Mouse (Mus musculus) monocyte, adult 59 days (primary cell): Measurements from ENCODE around the gene Zup1. TPM values are rescaled to one million over a fixed set of nuclear protein-coding genes. Genes with fewer than 3 reads are reported as not detected.

Source experiments
- total RNA-seq, 2 experiments: library from RNA; stranded (reverse); gene quantifications; one replicate each; pipeline ENCODE4 v1.2.4; 2023

Gene Zup1
- total RNA-seq: 10 to 100 TPM; 56.3 to 71.6 TPM

GRCm38 (mm10) chr10:33950803-33951583 lies at the start of gene Zup1:
Gene Zup1 (minus strand): TSS chr10:33951269.

GRCm38 (mm10) chr10:33904530-33905481 lies 46.3 kb downstream of the Zup1 start, which contains the start of gene Rsph4a:
Gene Rsph4a (plus strand): TSS chr10:33905111.

Other genes starting within 250 kb of the Zup1 start
- gene Sult3a2, start 164.6 kb downstream of the Zup1 start, total RNA-seq: not detected
- not detected for gene Sult3a1, start 93.5 kb downstream of the Zup1 start, total RNA-seq
- not detected for gene Rsph4a, start 46.2 kb downstream of the Zup1 start, total RNA-seq
- 10 to 100 TPM; 39.4 to 47.3 TPM for gene Rwdd1, start 68.4 kb upstream of the Zup1 start, total RNA-seq
- gene Trappc3l, start 86.3 kb upstream of the Zup1 start, total RNA-seq: not detected
- gene Calhm4, start 93.0 kb upstream of the Zup1 start, total RNA-seq: not detected
- gene Calhm5, start 145.2 kb upstream of the Zup1 start, total RNA-seq: not detected
- 10 to 100 TPM; 47.4 to 48.8 TPM for gene Calhm6, start 176.7 kb upstream of the Zup1 start, total RNA-seq